Mouse (Mus musculus) bone marrow, adult 2 months (tissue): ENCODE data around the gene Epha4.

Source experiments
- CTCF ChIP-seq: fragments of 200-500 bp; IDR thresholded peaks from 2 replicates; pipeline ENCODE4 v1.5.1; 2011; ENCODE audit warnings: low read length, control low read depth; ENCODE audit not compliant: control insufficient read depth, insufficient read depth
- POLR2A ChIP-seq: fragments of 200-500 bp; IDR thresholded peaks from 2 replicates; pipeline ENCODE4 v1.6.1; 2011; ENCODE audit warnings: low read depth, mild to moderate bottlenecking, control low read depth, low read length, borderline replicate concordance; ENCODE audit not compliant: control insufficient read depth

DNA sequence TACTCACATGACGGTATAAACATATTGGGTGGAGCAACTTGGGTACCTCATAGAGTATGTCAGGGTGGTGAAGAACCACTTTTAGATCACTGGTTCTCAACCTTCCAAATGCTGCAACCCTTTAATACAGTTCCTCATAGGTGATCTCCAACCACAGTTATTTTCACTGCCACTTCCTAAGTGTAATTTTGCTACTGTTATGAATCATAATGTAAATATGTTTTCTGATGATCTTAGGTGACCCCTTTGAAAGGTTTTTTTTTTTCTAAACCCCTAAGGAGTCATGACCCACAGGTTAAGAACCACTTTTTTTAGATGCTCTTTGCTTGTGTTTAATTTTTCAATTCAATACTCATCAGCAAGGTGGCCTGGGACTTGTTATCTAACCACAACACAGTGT is 151.0 kb downstream of the Epha4 start:
- no peak for TF ChIP-seq POLR2A
- TF ChIP-seq CTCF: no peak
